Mouse (Mus musculus): ENCODE results near the gene Rpl27.

GRCm38 (mm10) chr11:101435831-101436230, 6.3 kb upstream of the Rpl27 start:
- no peak for TF ChIP-seq POLR2A (IDR thresholded peaks at IDR 0.05; ENCODE audit: control insufficient read depth, low read depth, low read length)
- TF ChIP-seq CTCF (IDR thresholded peaks at IDR 0.05; ENCODE audit: control insufficient read depth, insufficient read depth, insufficient replicate concordance, low read depth, low read length) = no peak

All from testis, adult 2 months (tissue).